Mouse (Mus musculus): ENCODE data around the gene Rnf167. TPM values are rescaled to one million over a fixed set of nuclear protein-coding genes. Genes with fewer than 3 reads are reported as not detected.

Rnf167 gene
- polyA plus RNA-seq, 1 experiment from 2014 or later = 104 TPM

DNA sequence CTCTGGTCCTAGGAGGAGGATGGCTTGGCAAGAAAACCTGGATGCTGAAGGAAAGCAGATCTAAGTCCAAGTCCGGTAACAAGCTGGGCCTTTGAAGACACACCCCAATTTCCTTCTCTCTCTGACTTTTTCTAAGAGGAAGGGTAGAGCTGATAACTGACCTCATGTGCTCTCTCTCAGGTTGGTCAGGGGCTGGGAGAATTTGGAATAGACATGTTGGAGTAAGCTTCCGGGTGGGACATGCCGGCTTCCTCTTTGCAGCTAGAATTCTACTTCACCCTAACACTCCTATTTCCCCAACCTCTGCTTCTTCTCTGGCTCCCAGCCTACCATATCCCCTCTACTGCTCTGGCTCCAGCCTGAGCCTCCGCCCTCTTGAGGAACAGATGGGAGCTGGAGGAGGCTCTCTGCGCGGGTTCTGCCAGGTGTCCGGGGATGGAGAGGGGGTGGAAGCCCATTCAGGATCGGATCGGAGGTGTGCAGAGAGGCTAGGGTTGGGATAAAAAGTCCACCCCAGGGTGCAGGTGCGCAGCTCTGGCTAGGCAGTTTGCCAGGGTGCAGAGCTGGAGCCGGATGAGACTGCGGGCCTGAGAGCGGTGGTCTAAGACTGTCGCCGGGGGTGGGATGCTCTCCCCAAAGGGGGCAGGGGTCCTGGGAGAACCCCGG lies 40.0 kb downstream of the Rnf167 start:
- H3K27ac ChIP-seq = peak overlapping the region; percentile 82
- peak; percentile 74 for ATAC-seq (ENCODE audit: insufficient number of reproducible peaks, insufficient read depth, low FRiP score, low TSS enrichment)
- no peaks in the 10 kb centered on the region for H3K9me3 ChIP-seq
- peak overlapping the region; percentile 87 for H3K4me3 ChIP-seq
- 4% methylated on average over 16 of the region's 16 CpGs for WGBS
- peak overlapping the region; percentile 78 for H3K9ac ChIP-seq
- no peaks in the 10 kb centered on the region for H3K27me3 ChIP-seq
- peaks cover 20% of the 10 kb centered on the region for H3K4me1 ChIP-seq
- peaks cover 29% of the 10 kb centered on the region for H3K36me3 ChIP-seq
- peak overlapping the region; percentile 90 for H3K4me2 ChIP-seq (replicated peaks)

DNA sequence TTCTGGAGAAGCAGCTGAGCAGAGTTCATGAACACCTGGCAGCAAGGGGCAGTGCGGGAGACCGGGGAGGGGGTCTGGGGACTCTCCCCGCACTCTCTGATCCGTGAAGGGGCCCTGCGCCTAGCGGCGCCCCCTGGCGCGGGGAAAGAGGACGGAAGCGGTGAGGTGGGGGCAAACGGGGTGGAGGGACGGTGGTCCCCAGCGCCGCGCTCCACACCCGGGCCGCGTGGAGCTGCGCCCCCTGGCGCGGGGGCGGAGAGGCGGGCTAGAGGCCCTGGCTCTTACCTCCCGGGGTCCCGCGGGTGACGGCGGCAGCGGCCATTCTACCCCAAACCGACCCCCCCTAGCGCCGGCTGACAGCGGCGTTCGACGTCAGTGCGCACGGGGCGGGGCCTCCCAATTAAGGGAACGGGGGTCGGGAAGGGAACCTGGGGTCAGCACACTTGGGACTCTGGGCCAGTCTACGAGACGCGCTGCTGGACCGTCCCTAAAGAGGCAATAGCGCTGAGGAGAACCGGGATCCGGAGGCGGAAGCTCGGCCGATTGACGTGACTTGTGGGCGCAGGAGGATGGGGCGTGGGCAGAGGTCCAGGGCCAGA lies 40.7 kb downstream of the Rnf167 start, which contains the start of gene Camta2:
Camta2 (minus strand) TSS at position 505 of the 599 bp plus-strand sequence.
- ATAC-seq (ENCODE audit: insufficient number of reproducible peaks, insufficient read depth, low FRiP score, low TSS enrichment) = peak; percentile 82
- H3K4me1 ChIP-seq = peaks cover 17% of the 10 kb centered on the region
- peak within 1 kb of the TSS; percentile 90 for H3K4me2 ChIP-seq (replicated peaks)
- 0% methylated on average over 52 of the region's 55 CpGs for WGBS
- peak within 1 kb of the TSS; percentile 78 for H3K9ac ChIP-seq
- H3K27me3 ChIP-seq = no peaks in the 10 kb centered on the region
- H3K27ac ChIP-seq = peak within 1 kb of the TSS; percentile 82
- no peaks in the 10 kb centered on the region for H3K9me3 ChIP-seq
- peak within 1 kb of the TSS; percentile 87 for H3K4me3 ChIP-seq
- peaks cover 25% of the 10 kb centered on the region for H3K36me3 ChIP-seq

DNA sequence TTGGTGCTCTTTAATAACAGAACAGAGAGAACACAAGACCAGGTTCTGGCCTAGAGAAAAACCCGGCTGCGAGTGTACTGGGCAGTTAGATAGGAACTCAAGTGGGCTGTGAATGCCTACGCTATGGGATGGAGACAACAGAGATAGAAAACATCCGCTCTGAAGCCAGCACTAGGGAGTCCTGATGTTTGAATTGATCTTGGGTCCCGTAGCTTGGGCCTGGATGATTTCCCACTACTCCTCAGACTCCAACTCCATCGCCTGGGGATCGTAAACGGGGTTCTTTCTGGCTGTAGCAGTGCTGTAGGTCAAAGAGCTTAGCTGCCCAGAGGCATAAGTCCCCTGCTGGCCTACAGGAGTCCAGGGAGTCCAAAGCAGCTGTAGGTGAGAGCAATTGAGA lies 41.3 kb downstream of the Rnf167 start:
- Histone ChIP-seq H3K4me2 (replicated peaks) (peak overlapping the region; percentile 90), H3K27me3 (no peaks in the 10 kb centered on the region), H3K27ac (no peak overlapping the region), H3K4me3 (peak overlapping the region; percentile 87), H3K9ac (peak overlapping the region; percentile 78), H3K4me1 (peaks cover 17% of the 10 kb centered on the region), H3K36me3 (peaks cover 20% of the 10 kb centered on the region), H3K9me3 (no peaks in the 10 kb centered on the region)
- 15% methylated on average over 8 of the region's 8 CpGs for WGBS
- no peak for ATAC-seq (ENCODE audit: insufficient number of reproducible peaks, insufficient read depth, low FRiP score, low TSS enrichment)

DNA sequence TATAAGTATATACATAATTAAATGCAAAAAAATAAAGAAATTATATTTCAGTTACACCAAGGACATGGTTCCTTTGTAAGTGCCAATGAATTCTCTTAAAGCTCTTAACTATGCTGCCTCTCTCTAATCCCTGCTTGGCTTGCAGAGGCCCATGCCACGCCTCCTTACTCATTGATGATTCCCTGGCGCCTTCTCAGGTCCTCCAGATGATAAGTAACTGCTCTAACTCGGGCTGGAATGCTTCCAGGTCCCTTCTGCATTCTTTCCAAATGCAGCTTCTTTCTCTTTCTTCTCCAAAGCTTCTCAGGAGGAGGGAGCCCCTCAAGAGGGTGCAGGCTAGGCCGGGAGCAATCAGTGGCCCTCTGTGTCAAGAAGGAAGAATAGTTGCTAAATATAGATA lies 42.5 kb downstream of the Rnf167 start:
- no peak for ATAC-seq (ENCODE audit: insufficient number of reproducible peaks, insufficient read depth, low FRiP score, low TSS enrichment)
- no peaks in the 10 kb centered on the region for H3K9me3 ChIP-seq
- H3K4me2 ChIP-seq (replicated peaks) = no peak overlapping the region
- H3K4me1 ChIP-seq = peaks cover 17% of the 10 kb centered on the region
- no peak overlapping the region for H3K4me3 ChIP-seq
- 63% methylated on average over 4 of the region's 4 CpGs for WGBS
- peaks cover 9% of the 10 kb centered on the region; the same call in 1 of the 2 replicates for H3K36me3 ChIP-seq
- H3K27me3 ChIP-seq = no peaks in the 10 kb centered on the region
- no peak overlapping the region for H3K9ac ChIP-seq
- H3K27ac ChIP-seq = no peak overlapping the region

DNA sequence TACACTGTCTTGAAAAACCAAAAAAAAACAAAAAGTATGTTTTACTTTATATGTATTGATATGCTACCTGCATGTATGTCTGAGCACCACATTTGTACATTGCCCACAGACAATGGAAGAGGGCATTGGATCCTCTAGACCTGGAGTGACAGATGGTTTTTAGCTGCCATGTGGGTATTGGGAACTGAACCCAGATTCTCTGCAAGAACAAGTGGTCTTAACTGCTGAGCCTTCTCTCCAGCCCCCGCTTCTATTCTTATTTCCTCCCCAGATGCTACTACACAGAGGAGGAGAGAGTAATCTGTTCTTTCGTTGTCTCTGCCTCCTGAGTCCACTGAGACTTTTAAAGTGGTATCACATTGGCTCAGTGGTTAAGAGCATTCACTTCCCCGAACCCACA lies 46.5 kb downstream of the Rnf167 start:
- no peaks in the 10 kb centered on the region for H3K36me3 ChIP-seq
- ATAC-seq (ENCODE audit: insufficient number of reproducible peaks, insufficient read depth, low FRiP score, low TSS enrichment) = no peak
- 66% methylated on average over 3 of the region's 3 CpGs for WGBS
- H3K27me3 ChIP-seq = no peaks in the 10 kb centered on the region
- no peaks in the 10 kb centered on the region for H3K9me3 ChIP-seq
- H3K9ac ChIP-seq = no peak overlapping the region
- peaks cover 4% of the 10 kb centered on the region; the same call in 1 of the 2 replicates for H3K4me1 ChIP-seq
- no peak overlapping the region for H3K27ac ChIP-seq
- H3K4me2 ChIP-seq (replicated peaks) = no peak overlapping the region
- no peak overlapping the region for H3K4me3 ChIP-seq

DNA sequence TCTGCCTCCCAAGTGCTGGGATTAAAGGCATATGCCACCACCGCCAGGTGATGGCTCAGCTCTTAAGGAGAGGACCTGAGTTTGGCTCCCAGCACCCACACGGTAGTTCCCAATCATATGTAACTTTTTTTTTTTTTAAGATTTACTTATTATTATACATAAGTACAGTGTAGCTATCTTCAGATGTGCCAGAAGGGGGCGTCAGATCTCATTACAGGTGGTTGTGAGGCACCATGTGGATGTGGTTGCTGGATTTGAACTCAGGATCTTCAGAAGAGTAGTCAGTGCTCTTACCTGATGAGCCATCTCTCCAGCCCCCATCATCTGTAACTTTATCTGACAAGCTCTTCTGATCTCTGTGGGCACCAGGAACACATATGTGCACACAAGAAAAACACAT lies 50.3 kb downstream of the Rnf167 start:
- Histone ChIP-seq H3K9me3 (no peaks in the 10 kb centered on the region), H3K4me3 (no peak overlapping the region), H3K4me1 (peaks cover 20% of the 10 kb centered on the region), H3K36me3 (no peaks in the 10 kb centered on the region), H3K27ac (no peak overlapping the region), H3K9ac (no peak overlapping the region), H3K27me3 (no peaks in the 10 kb centered on the region), H3K4me2 (replicated peaks) (no peak overlapping the region)
- 73% methylated on average over 3 of the region's 3 CpGs for WGBS
- no peak for ATAC-seq (ENCODE audit: insufficient number of reproducible peaks, insufficient read depth, low FRiP score, low TSS enrichment)

DNA sequence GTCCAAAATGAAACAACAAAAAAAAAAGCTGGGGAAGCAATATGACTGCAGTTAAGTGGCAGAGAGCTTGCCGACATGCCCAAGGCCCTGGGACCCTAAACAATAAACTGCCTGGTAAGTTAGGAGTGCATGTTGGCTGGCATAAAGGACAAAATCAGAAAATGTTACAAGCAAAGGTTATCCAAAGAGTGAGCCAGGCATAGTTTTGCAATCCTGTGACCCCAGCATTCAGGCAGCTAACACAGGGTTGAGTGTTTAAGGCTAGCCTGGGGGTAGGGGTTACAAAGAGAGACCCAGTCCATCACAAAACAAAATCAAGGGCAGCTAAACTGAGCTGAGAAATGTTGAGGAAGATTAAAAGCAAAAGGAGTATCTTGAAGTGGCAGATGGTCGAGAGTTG lies 52.0 kb downstream of the Rnf167 start:
- Histone ChIP-seq H3K36me3 (peaks cover 9% of the 10 kb centered on the region), H3K4me3 (no peak overlapping the region), H3K27ac (no peak overlapping the region), H3K9ac (no peak overlapping the region), H3K9me3 (no peaks in the 10 kb centered on the region), H3K27me3 (no peaks in the 10 kb centered on the region), H3K4me2 (replicated peaks) (no peak overlapping the region), H3K4me1 (peaks cover 24% of the 10 kb centered on the region)
- no peak for ATAC-seq (ENCODE audit: insufficient number of reproducible peaks, insufficient read depth, low FRiP score, low TSS enrichment)
- 76% methylated on average over 2 of the region's 2 CpGs for WGBS

DNA sequence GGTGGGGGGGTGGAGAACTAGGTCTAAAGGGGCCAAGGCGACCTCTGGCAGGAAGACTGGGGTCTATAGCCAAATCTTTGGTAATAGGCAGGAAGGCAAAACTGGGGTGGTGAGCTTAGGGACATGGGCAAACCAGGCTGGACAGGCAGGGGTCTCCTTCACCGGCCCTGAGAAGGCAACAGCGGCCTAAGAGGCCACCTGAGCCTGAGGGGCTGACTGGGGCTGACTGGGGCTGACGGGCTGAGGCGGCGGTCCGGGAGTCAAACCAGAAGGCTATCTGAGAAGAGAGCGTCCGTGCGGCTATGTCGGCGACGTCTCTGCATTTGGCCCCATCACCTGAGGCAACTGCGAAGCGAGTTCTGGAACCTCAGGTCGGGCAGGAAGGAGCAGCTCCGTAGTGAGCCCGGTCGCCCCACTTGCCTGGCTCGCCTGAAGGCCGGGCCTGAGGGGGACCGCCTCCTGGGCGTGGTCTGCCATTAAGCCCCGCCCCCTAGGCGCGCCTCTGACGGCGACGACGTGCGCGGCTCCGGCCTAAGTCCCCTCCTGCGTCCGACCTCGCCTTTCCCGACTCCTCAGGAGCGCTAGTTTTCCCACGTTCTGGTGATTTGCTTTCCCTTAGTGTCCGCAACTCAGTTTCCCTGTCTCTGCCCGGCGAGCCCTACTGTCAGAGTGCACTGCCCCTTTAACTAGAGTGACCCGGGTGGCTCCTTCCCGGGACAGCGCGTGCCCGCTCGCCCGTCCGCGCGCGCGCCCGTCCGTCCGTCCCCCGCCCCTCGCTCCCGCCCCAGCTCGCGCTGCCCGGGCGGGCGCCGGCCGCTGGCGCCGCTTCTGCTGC lies 52.9 kb downstream of the Rnf167 start, which contains the start of the genes Inca1 and Kif1c:
Inca1 (minus strand) TSS at position 434 of the 835 bp plus-strand sequence.
Kif1c (plus strand) TSS at position 827 of the 835 bp plus-strand sequence.
- peak; percentile 89 for ATAC-seq (ENCODE audit: insufficient number of reproducible peaks, insufficient read depth, low FRiP score, low TSS enrichment)
- Histone ChIP-seq H3K4me2 (replicated peaks) (peak within 1 kb of the TSS; percentile 87), H3K4me3 (peak within 1 kb of the TSS; percentile 89), H3K27ac (peak within 1 kb of the TSS; percentile 94), H3K4me1 (peaks cover 24% of the 10 kb centered on the region), H3K36me3 (peaks cover 17% of the 10 kb centered on the region), H3K27me3 (no peaks in the 10 kb centered on the region), H3K9ac (peak within 1 kb of the TSS; percentile 97), H3K9me3 (no peaks in the 10 kb centered on the region)
- 1% methylated on average over 69 of the region's 69 CpGs for WGBS

DNA sequence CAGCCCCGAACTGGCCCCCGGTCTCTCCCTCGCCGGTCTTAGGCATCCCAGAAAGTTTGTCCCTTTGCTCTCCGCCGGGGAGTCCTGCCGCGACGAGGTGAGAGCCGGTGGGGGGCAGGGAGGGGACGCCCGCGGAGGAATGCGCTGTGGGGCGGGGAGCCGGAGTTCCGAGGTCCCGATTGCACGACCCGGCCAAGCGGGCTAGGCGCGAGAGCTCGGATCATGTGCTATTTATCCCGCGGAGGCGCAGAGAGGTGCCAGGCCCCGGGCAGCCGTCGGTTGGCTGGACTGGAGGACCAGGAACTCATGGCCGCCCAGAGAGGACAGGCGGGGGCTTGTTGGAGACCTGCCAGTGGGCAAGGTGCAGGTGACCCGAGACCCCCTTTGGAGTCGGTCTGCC lies 53.6 kb downstream of the Rnf167 start:
- ATAC-seq (ENCODE audit: insufficient number of reproducible peaks, insufficient read depth, low FRiP score, low TSS enrichment) = peak; percentile 61; the same call in 1 of the 2 replicates
- WGBS = 1% methylated on average over 34 of the region's 34 CpGs
- peaks cover 24% of the 10 kb centered on the region for H3K36me3 ChIP-seq

More for the DNA sequence above, 53.6 kb downstream of the Rnf167 start:
- Histone ChIP-seq H3K27ac (peak overlapping the region; percentile 94), H3K4me2 (replicated peaks) (peak overlapping the region; percentile 87), H3K4me1 (peaks cover 24% of the 10 kb centered on the region), H3K4me3 (peak overlapping the region; percentile 89), H3K9me3 (no peaks in the 10 kb centered on the region), H3K27me3 (no peaks in the 10 kb centered on the region), H3K9ac (peak overlapping the region; percentile 97)
